Mouse (Mus musculus) left cerebral cortex, adult 18-20 months (tissue): Measurements from ENCODE around the gene Ascl4. TPM values are rescaled to one million over a fixed set of nuclear protein-coding genes. Genes with fewer than 3 reads are reported as not detected.

ENCODE experiments used
- DNase-seq, 2 experiments: peaks; one replicate each; pipeline ENCODE4 v3.0.0; 2021 to 2022; ENCODE audit warnings: low spot score in 2 of 2, mixed read lengths in 1 of 2
- total RNA-seq, 2 experiments: library from RNA; stranded (reverse); gene quantifications; 2 replicates each; pipeline ENCODE4 v1.2.3; 2021

The Ascl4 gene
- total RNA-seq, 2 experiments from 2014 or later, result 0.23 to 0.49 TPM

- DNase-seq, result no peak
Observed at GRCm38 (mm10) chr10:85968731-85969130, 41.2 kb downstream of the Ascl4 start.

GRCm38 (mm10) chr10:85969894-85970620 lies 42.6 kb downstream of the Ascl4 start:
- no peak for DNase-seq

- DNase-seq, result no peak
Observed at GRCm38 (mm10) chr10:85971826-85972225, 44.3 kb downstream of the Ascl4 start.

- DNase-seq, result peak; percentile 7 to 8
Observed at GRCm38 (mm10) chr10:85972915-85973314, 45.4 kb downstream of the Ascl4 start.

GRCm38 (mm10) chr10:85989412-85990115 lies 62.1 kb downstream of the Ascl4 start:
- no peak for DNase-seq

- no peak for DNase-seq
Observed at GRCm38 (mm10) chr10:85992412-85992811, 64.9 kb downstream of the Ascl4 start.

- DNase-seq, result no peak
Observed at GRCm38 (mm10) chr10:85993836-85994235, 66.4 kb downstream of the Ascl4 start.

- no peak for DNase-seq
Observed at GRCm38 (mm10) chr10:85994543-85995104, 67.1 kb downstream of the Ascl4 start.

Other genes starting within 250 kb of the Ascl4 start
- gene Pwp1, start 98.2 kb upstream of the Ascl4 start, total RNA-seq, result 10 to 100 TPM; 17.9 to 20.1 TPM
- 10 to 100 TPM; 28.1 to 28.7 TPM for gene Prdm4, start 10.5 kb upstream of the Ascl4 start, total RNA-seq
- 100 to 1,000 TPM; 119 to 123 TPM for gene Rtcb, start 30.1 kb downstream of the Ascl4 start, total RNA-seq
- under 1 TPM in 1 of 2 experiments, not detected in 1; 0.33 TPM for gene Bpifc, start 84.2 kb downstream of the Ascl4 start, total RNA-seq
- 10 to 100 TPM; 26.5 to 30.5 TPM for gene Fbxo7, start 94.3 kb downstream of the Ascl4 start, total RNA-seq